Mouse (Mus musculus): ENCODE data around the gene Atg101. TPM values are rescaled to one million over a fixed set of nuclear protein-coding genes. Genes with fewer than 3 reads are reported as not detected.

Atg101 gene
- polyA plus RNA-seq, 1 experiment from 2014 or later, result 92.4 TPM

DNA sequence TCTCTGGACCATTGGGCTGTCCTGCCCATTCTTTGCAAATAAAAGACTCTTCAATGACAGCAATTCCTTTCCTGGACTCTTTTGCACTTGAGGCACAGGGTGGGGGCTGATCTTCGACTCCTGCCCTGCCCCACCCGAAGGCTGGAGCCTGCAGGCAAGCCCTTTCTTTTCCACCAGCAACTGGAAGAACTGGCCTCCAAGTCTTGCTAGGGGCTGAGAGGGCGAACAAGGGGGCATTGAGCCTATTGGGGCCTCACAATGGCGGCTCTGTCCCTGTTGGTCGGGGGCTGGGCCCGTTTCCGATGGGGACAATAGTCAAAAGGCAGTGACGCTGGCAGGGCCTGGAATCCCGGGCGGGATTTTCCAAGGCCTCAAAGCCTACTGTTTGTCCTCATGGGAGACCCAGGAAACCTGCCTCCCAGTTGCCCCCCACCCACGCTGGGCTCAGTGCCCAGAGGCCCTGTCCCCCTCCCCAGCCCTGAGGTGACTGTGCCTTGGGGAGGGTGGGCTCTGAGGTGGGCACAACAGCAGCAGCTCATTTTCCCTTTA lies 6.6 kb upstream of the Atg101 start:
- H3K4me1 ChIP-seq (replicated peaks; ENCODE audit: control insufficient read depth, insufficient read depth, low read length), result no peaks in the 10 kb centered on the region; the same call in 1 of the 2 replicates
- H3K27me3 ChIP-seq (replicated peaks; ENCODE audit: control insufficient read depth, insufficient read depth, low read length), result no peaks in the 10 kb centered on the region
- H3K36me3 ChIP-seq (ENCODE audit: control insufficient read depth, insufficient read depth), result peaks cover 2% of the 10 kb centered on the region; the same call in 1 of the 2 replicates
- no peak overlapping the region for H3K4me3 ChIP-seq (replicated peaks; ENCODE audit: low read length)
- 6% methylated on average over 11 of the region's 11 CpGs for WGBS
- no peak overlapping the region for H3K4me2 ChIP-seq (ENCODE audit: low read length)
- H3K27ac ChIP-seq (ENCODE audit: low read length), result no peak overlapping the region
- ATAC-seq, result peak; percentile 45; the same call in 1 of the 2 replicates
- no peaks in the 10 kb centered on the region for H3K9me3 ChIP-seq (ENCODE audit: control insufficient read depth, low read length)
- no peak overlapping the region for H3K9ac ChIP-seq (replicated peaks; ENCODE audit: low read depth, low read length)

DNA sequence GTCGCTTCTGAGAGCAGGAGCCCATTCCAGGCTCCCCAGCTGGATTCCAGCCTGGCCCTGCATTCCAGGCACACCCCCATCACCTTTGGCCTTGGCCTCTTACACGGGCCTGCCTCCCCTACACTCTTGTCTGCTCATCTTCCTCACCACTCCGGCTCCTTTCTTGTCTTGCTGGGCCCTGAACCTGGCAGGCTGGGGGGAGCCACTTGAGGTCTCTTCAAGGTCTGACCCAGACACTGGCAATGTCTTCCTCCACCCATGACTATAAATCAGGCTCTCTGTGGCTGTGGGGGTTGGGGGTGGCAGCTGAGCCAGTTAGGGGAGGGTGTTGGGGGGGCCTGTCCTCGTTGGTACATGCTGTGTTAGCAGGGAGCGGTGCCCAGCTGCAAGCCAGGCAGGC lies 5.5 kb upstream of the Atg101 start:
- H3K36me3 ChIP-seq (ENCODE audit: control insufficient read depth, insufficient read depth), result no peaks in the 10 kb centered on the region
- WGBS, result 68% methylated on average over 5 of the region's 5 CpGs
- H3K27ac ChIP-seq (ENCODE audit: low read length), result no peak overlapping the region
- ATAC-seq, result no peak
- H3K9me3 ChIP-seq (ENCODE audit: control insufficient read depth, low read length), result no peaks in the 10 kb centered on the region
- no peaks in the 10 kb centered on the region; the same call in 1 of the 2 replicates for H3K4me1 ChIP-seq (replicated peaks; ENCODE audit: control insufficient read depth, insufficient read depth, low read length)
- H3K4me2 ChIP-seq (ENCODE audit: low read length), result no peak overlapping the region
- no peaks in the 10 kb centered on the region for H3K27me3 ChIP-seq (replicated peaks; ENCODE audit: control insufficient read depth, insufficient read depth, low read length)
- H3K4me3 ChIP-seq (replicated peaks; ENCODE audit: low read length), result no peak overlapping the region
- no peak overlapping the region for H3K9ac ChIP-seq (replicated peaks; ENCODE audit: low read depth, low read length)

DNA sequence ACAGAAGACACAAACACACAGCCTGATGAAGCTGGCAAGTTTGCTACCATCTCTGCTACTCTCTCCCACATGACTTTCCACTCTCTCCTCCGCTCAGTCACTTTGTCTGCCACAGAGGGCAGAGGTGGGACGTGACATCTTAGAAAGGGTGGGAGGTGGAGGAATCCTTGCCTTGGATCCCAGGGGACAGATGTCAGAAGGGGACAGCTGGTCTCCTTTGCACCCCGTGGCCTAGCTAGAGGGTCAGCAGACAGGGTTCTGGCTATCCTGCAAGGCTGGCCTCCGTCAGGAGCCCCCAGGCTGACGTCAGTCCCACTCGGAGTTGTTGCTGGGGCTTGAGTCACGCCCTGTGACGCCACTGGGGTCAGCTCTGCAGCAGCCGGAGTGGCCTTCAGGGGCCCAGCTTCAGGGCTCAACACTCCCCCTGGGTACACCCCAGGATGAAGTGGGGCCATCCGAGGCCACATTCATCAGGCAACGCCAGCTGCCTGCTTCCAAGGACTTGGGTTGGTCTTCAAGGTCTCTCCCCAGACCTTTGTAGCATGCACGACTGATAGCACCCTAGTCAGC lies 4.6 kb upstream of the Atg101 start:
- no peak overlapping the region for H3K9ac ChIP-seq (replicated peaks; ENCODE audit: low read depth, low read length)

DNA sequence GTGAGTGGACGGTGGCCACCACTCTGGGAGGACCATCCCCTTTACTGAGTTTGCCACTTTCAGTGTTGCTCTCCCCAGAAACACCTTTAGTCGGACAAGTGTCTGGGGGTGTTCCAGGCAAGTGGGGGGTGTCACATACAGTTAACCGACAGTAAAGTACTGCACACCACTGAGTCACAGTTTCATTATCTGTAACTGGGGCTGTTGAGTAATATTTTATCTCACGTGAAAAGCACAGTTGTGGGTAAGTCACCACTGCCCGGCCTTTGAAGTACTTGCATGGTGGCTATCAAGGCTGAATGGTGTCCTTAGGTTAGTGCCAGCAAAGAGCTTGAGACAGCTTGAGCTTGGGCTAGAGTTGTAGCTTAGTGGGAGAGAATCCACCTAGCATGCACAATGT lies 1.6 kb upstream of the Atg101 start:
- H3K4me3 ChIP-seq (replicated peaks; ENCODE audit: low read length), result no peak overlapping the region
- H3K27me3 ChIP-seq (replicated peaks; ENCODE audit: control insufficient read depth, insufficient read depth, low read length), result no peaks in the 10 kb centered on the region
- H3K4me2 ChIP-seq (ENCODE audit: low read length), result no peak overlapping the region
- peaks cover 4% of the 10 kb centered on the region; the same call in 1 of the 2 replicates for H3K36me3 ChIP-seq (ENCODE audit: control insufficient read depth, insufficient read depth)
- 82% methylated on average over 5 of the region's 5 CpGs for WGBS
- no peak overlapping the region for H3K27ac ChIP-seq (ENCODE audit: low read length)
- ATAC-seq, result no peak
- H3K4me1 ChIP-seq (replicated peaks; ENCODE audit: control insufficient read depth, insufficient read depth, low read length), result peaks cover 14% of the 10 kb centered on the region
- H3K9ac ChIP-seq (replicated peaks; ENCODE audit: low read depth, low read length), result no peak overlapping the region
- H3K9me3 ChIP-seq (ENCODE audit: control insufficient read depth, low read length), result no peaks in the 10 kb centered on the region

More for the DNA sequence above, 4.6 kb upstream of the Atg101 start:
- no peak overlapping the region for H3K4me3 ChIP-seq (replicated peaks; ENCODE audit: low read length)
- H3K4me2 ChIP-seq (ENCODE audit: low read length), result no peak overlapping the region
- no peak for ATAC-seq
- no peaks in the 10 kb centered on the region for H3K27me3 ChIP-seq (replicated peaks; ENCODE audit: control insufficient read depth, insufficient read depth, low read length)
- H3K36me3 ChIP-seq (ENCODE audit: control insufficient read depth, insufficient read depth), result no peaks in the 10 kb centered on the region
- H3K27ac ChIP-seq (ENCODE audit: low read length), result no peak overlapping the region
- WGBS, result 78% methylated on average over 12 of the region's 12 CpGs
- no peaks in the 10 kb centered on the region; the same call in 1 of the 2 replicates for H3K4me1 ChIP-seq (replicated peaks; ENCODE audit: control insufficient read depth, insufficient read depth, low read length)
- H3K9me3 ChIP-seq (ENCODE audit: control insufficient read depth, low read length), result no peaks in the 10 kb centered on the region

DNA sequence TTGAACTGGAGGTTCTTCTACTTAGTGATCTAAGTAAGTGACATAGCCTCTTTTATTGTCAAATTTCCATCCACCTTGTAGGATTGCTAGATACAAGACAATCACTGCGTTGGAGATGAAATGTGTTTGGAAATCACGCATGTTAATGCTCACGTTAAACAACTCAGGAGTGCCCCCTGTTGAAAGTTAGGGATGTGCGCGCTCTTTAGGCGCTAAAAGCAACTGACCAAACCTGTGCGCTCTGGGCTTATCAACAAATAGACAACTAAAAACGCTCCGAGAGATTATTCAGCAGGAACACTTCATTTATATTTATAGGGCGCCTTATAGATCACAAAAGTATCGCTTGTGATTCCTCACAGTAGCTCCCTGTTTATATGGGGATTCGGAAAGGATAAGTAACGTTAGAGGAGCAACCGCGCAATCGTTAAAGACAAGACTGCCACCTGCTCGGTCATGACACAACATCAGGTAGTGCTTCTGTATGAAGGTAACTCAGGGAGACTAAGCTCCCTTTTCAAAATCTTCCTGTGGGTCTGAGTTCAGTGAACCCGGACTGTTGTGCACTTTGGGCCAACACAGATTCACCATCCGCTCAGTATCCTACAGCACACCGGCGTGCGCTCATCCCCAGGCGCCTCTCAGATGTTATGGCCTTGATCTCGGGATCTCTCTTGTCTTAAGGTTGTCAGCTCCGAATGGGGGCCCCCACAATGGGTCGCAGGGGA lies 725 bp upstream of the Atg101 start:
- H3K27ac ChIP-seq (ENCODE audit: low read length), result peak overlapping the region; percentile 19; the same call in 1 of the 2 replicates
- peak overlapping the region; percentile 72 for H3K4me3 ChIP-seq (replicated peaks; ENCODE audit: low read length)
- H3K4me2 ChIP-seq (ENCODE audit: low read length), result peak overlapping the region; percentile 83
- H3K36me3 ChIP-seq (ENCODE audit: control insufficient read depth, insufficient read depth), result peaks cover 9% of the 10 kb centered on the region; the same call in 1 of the 2 replicates
- WGBS, result 1% methylated on average over 26 of the region's 26 CpGs
- H3K9me3 ChIP-seq (ENCODE audit: control insufficient read depth, low read length), result no peaks in the 10 kb centered on the region
- H3K4me1 ChIP-seq (replicated peaks; ENCODE audit: control insufficient read depth, insufficient read depth, low read length), result peaks cover 14% of the 10 kb centered on the region
- peak overlapping the region; percentile 75 for H3K9ac ChIP-seq (replicated peaks; ENCODE audit: low read depth, low read length)
- no peaks in the 10 kb centered on the region for H3K27me3 ChIP-seq (replicated peaks; ENCODE audit: control insufficient read depth, insufficient read depth, low read length)
- ATAC-seq, result peak; percentile 49

DNA sequence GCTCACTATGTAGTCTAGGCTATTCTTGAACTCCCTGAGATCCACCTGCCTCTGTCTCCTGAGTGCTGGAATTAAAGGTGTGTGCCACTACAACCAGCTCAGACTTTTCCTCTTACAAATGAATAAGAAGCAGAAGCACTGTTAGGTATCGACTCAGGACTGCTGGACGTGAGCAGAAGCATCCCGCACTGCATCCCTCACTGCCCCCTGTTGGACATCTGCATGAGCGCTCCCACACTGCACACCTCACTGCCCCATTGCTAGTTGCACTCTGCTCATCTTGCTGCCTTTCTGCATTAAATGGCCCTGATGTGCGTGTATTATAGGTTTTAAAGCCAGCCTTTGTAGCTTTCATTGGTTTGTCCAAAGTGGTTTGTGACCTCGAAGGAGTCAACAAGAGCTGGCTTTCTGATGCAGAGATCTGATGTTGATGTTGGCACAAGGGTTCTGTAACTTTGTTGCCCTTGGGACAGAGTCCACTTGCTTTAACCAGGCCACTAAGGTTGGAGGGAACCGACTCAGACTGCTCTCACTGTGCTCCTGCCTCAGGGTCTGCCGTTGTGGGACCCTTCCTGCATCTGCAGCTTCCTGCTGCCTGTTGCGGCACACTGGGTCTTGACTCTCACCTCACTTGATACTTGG lies 2.2 kb downstream of the Atg101 start:
- no peaks in the 10 kb centered on the region for H3K27me3 ChIP-seq (replicated peaks; ENCODE audit: control insufficient read depth, insufficient read depth, low read length)
- WGBS, result 62% methylated on average over 9 of the region's 9 CpGs
- H3K4me2 ChIP-seq (ENCODE audit: low read length), result no peak overlapping the region

DNA sequence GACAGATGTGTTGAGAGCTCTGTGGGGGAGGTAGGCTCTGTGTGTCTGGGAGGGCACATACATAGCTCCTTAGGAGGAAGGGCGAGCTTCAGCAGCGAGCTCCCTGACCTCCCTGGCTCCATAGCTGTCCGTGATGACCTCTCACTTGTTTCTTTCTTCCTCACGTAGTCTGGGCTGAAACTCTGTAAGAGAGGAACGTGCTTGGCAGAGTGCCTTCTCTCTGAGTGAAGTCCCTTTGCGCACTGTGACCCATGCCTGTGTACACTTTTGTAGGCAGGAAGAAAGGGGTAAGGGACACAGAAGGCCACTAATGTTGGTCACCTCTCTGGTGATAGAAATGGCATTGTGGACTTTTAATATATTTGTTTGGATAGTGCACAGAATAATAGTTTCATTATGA lies 3.3 kb downstream of the Atg101 start:
- Histone ChIP-seq H3K4me3 (replicated peaks; ENCODE audit: low read length) (no peak overlapping the region), H3K9ac (replicated peaks; ENCODE audit: low read depth, low read length) (no peak overlapping the region), H3K27ac (ENCODE audit: low read length) (no peak overlapping the region), H3K4me2 (ENCODE audit: low read length) (no peak overlapping the region), H3K4me1 (replicated peaks; ENCODE audit: control insufficient read depth, insufficient read depth, low read length) (peaks cover 14% of the 10 kb centered on the region), H3K36me3 (ENCODE audit: control insufficient read depth, insufficient read depth) (peaks cover 16% of the 10 kb centered on the region; the same call in 1 of the 2 replicates), H3K27me3 (replicated peaks; ENCODE audit: control insufficient read depth, insufficient read depth, low read length) (no peaks in the 10 kb centered on the region), H3K9me3 (ENCODE audit: control insufficient read depth, low read length) (no peaks in the 10 kb centered on the region)
- 91% methylated on average over 6 of the region's 6 CpGs for WGBS
- ATAC-seq, result no peak

More for the DNA sequence above, 2.2 kb downstream of the Atg101 start:
- no peak overlapping the region for H3K9ac ChIP-seq (replicated peaks; ENCODE audit: low read depth, low read length)
- no peak overlapping the region for H3K27ac ChIP-seq (ENCODE audit: low read length)
- no peaks in the 10 kb centered on the region for H3K9me3 ChIP-seq (ENCODE audit: control insufficient read depth, low read length)
- peaks cover 14% of the 10 kb centered on the region for H3K4me1 ChIP-seq (replicated peaks; ENCODE audit: control insufficient read depth, insufficient read depth, low read length)
- H3K4me3 ChIP-seq (replicated peaks; ENCODE audit: low read length), result no peak overlapping the region
- ATAC-seq, result no peak
- peaks cover 14% of the 10 kb centered on the region; the same call in 1 of the 2 replicates for H3K36me3 ChIP-seq (ENCODE audit: control insufficient read depth, insufficient read depth)

DNA sequence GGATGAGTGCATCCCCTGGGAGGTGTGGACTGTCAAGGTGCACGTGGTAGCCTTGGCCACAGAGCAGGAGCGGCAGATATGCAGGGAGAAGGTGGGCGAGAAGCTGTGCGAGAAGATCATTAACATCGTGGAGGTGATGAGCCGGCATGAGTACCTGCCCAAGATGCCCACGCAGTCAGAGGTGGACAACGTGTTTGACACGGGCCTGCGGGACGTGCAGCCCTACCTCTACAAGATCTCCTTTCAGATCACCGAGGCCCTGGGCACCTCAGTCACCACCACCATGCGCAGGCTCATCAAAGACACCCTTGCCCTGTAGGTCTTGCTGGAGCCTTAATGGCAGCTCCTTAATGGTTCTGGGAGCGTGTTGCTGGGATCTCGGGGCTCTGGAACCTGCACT lies 6.3 kb downstream of the Atg101 start:
- H3K4me2 ChIP-seq (ENCODE audit: low read length), result no peak overlapping the region
- no peak overlapping the region for H3K9ac ChIP-seq (replicated peaks; ENCODE audit: low read depth, low read length)
- H3K4me3 ChIP-seq (replicated peaks; ENCODE audit: low read length), result no peak overlapping the region
- no peak for ATAC-seq
- no peak overlapping the region for H3K27ac ChIP-seq (ENCODE audit: low read length)
- no peaks in the 10 kb centered on the region for H3K27me3 ChIP-seq (replicated peaks; ENCODE audit: control insufficient read depth, insufficient read depth, low read length)
- H3K4me1 ChIP-seq (replicated peaks; ENCODE audit: control insufficient read depth, insufficient read depth, low read length), result peaks cover 6% of the 10 kb centered on the region
- H3K9me3 ChIP-seq (ENCODE audit: control insufficient read depth, low read length), result no peaks in the 10 kb centered on the region
- peaks cover 16% of the 10 kb centered on the region; the same call in 1 of the 2 replicates for H3K36me3 ChIP-seq (ENCODE audit: control insufficient read depth, insufficient read depth)
- 96% methylated on average over 15 of the region's 15 CpGs for WGBS

DNA sequence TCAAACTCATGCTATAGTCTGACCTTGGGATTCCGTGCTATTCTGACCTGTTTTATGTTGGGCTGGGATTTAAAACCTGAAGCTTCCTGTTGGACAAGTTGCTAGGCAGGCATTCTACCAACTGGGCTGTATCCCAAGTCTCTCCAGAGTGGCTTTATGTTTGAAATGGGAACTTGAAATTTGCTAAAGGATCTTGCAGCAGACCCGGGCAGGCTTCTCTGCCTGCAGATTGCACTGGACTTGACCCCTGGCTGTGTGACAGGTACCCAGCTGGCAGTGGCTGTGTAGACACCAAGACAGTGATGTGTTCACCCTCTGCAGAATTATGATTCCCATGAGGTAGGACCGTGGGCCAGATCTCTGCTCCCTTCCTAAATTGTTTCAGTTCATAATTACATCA lies 7.9 kb downstream of the Atg101 start:
- WGBS, result 91% methylated on average over 3 of the region's 3 CpGs
- Histone ChIP-seq H3K4me2 (ENCODE audit: low read length) (no peak overlapping the region), H3K36me3 (ENCODE audit: control insufficient read depth, insufficient read depth) (peaks cover 16% of the 10 kb centered on the region; the same call in 1 of the 2 replicates), H3K27ac (ENCODE audit: low read length) (no peak overlapping the region), H3K9ac (replicated peaks; ENCODE audit: low read depth, low read length) (no peak overlapping the region), H3K27me3 (replicated peaks; ENCODE audit: control insufficient read depth, insufficient read depth, low read length) (no peaks in the 10 kb centered on the region), H3K4me1 (replicated peaks; ENCODE audit: control insufficient read depth, insufficient read depth, low read length) (no peaks in the 10 kb centered on the region), H3K4me3 (replicated peaks; ENCODE audit: low read length) (no peak overlapping the region), H3K9me3 (ENCODE audit: control insufficient read depth, low read length) (no peaks in the 10 kb centered on the region)
- ATAC-seq, result no peak
